Mouse (Mus musculus): ENCODE results near the gene Gm14391. TPM values are rescaled to one million over a fixed set of nuclear protein-coding genes. Genes with fewer than 3 reads are reported as not detected.
"Not testable (repeated sequence)": the region's sequence is repeated elsewhere in the genome, so short reads cannot be mapped to it uniquely, and the experiment has no call there.

The Gm14391 gene
- 10 to 100 TPM; 55.6 to 71.5 TPM for total RNA-seq (2021)
- polyA plus RNA-seq (2012; rRNA removed): 1.0 and 1.4 TPM in 2 replicates
- long read RNA-seq, transcript Gm14391-202 (4 exons, 965 nt): major isoform, 13 of 19 reads
- long read RNA-seq, partial matches to known transcripts: 1 of 19 reads
- long read RNA-seq, other reads (novel, unspliced or antisense): 1 of 19 reads

DNA sequence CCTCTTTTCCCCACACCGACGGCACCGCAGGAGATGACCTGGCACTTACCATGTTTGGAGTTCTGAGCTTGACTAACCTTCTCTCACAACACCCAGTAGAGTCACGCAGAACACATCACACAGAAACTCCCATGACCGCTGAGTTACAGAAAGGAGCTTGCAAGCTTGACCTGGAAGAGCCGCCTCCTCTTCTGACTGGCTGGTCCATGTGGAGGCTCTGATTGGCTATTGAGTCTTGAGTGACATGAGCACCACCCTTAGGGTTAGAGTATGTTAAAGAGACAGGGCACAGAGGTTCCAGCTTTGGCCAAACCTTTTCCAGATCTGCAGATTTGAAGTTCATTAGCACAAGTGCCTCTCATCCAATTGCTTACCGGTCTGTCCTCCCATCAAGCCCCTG is at the start of gene Gm14391:
TSS of gene Gm14391 (minus strand) at position 186 of the 400 bp plus-strand sequence.
- not testable (repeated sequence) for DNase-seq

DNA sequence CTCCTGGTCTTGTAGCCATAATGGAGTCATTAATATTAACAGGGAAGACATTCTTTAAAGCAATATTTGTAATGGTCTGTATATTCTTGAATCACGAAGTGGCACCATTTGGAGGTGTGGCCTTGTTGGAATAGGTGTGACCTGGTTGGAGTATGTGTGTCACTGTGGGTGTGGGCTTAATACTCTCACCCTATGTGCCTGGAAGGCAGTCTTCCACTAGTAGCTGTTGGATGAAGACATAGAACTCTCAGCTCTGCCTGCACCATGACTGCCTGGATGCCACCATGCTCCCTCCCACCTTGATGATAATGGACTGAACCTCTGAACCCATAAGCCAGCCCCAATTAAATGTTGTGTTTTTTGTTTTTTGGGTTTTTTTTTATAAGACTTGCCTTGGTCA is 27.7 kb downstream of the Gm14391 start:
- DNase-seq: not testable (repeated sequence)

DNA sequence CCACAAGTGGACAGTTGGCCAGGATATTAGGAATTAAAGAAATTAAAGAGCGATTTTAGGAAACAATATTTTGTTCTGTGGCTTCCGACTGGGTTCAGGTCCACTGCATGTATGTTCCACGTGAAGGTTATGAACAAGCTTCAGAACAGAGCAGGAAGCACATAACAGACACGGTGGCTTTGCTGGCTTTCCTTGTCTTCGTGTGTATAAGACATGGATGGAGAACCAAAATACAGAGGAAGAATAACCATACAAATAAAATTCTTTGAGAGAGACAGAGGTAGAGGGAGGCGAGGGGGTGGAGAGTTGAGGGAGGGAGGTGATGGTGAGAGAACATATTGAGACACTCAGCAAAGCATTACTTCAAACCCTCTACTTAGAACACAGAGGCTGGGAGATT is 30.4 kb downstream of the Gm14391 start:
- no peak for DNase-seq

DNA sequence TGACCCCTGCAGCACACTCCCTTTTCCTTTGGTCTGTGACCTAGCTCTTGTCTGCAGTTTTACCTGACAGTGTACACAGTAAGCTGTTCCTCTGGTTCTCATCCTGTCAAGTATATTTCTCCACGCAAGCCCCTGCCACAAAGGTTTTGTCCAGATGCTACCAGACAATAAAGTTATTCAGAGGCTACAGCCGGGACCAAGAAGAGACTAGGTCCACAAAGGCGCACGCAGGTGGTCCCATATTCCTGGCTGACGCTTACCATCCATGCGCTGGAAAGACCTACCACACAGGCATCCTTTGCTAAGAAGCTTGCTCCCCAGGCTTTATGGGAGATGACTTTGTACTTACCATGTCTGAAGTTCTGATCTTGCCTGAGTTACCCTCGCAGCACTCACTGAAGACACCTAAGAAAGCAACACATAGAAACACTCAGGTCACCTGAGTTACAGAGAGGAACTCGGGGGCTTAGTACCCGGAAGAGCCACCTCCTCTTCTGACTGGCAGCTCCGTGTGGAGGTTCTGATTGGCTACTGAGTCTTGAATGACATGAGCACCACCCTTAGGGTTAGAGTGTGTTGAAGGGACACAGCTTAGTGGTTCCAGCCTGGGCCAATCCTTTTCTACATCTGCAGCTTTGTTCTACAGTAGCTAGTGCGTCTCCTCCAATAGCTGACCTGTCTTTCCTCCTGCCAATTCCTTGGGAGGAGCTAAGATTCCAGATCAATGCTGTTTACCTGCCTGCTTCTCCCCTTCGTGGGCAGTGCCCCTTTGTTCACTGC is 31.1 kb downstream of the Gm14391 start, which contains the start of gene Gm14443:
TSS of gene Gm14443 (minus strand) at position 471 of the 780 bp plus-strand sequence.
- not testable (repeated sequence) for DNase-seq

DNA sequence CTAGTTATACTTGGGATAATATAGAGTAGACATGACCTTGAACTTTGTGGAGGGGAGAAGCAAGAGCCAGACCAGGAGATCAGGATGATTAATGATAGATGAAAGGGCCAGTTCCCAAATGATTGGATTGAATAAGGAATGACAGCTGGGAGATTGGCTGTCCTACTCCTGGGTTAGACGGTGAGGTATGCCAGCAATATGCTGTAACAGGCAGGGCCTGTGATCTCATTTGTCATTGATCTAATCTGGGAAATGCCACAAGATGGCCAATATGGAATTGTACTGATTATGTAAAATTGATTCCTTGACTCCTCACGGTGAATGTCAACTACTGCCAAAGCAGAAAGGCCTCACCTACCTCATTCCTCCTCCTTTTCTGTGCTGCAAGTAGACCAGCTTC is 32.7 kb downstream of the Gm14391 start:
- not testable (repeated sequence) for DNase-seq

DNA sequence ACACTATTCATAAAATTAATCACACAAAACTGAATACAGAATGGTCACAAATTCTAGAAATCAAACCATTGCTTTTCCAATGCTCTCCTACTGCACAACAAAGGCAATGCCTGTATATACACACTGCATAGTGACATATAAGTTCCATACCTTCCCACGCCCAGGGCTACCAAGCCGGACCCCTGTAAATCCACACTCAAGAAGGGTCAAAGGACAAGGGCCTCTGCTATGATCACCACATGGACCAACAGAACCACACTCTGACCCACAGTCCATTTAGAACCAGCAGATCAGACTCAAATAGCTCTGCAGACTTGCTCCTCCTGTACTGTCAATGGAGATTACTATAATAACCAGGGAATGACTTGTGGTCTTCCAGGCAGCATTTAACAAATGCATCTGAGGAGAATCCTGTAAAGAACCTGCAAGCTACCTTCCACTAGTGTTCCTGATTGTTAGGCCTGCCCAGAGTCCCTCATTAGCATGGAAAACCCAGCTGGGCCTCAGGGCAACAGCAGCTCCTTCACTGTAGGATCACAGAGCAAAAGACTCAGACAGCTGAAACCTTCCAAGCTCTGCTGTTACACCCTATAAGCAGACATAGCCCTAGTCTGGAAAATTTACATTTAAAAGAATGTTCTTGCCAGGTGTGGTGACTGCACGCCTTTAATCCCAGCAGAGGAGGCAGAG is 33.7 kb downstream of the Gm14391 start:
- not testable (repeated sequence) for DNase-seq

DNA sequence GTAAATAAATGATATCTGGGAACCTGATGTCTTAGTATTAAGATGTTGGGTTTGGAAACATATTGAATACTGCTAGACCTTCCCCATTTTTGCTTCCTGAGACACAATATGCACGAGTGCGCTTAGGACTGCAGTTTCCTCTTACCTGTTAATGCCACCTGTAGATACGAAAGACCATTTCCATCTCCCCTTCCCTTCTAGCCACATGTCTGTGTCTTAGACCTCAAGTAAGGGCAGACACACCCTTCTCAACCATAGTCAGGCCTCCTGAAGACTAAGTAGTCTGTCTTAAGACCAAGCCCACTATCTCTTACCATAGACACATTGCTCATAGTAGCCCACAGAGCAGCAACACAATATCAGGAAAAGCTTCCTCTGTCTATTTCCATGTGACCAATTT is 34.6 kb downstream of the Gm14391 start:
- DNase-seq: no peak

DNA sequence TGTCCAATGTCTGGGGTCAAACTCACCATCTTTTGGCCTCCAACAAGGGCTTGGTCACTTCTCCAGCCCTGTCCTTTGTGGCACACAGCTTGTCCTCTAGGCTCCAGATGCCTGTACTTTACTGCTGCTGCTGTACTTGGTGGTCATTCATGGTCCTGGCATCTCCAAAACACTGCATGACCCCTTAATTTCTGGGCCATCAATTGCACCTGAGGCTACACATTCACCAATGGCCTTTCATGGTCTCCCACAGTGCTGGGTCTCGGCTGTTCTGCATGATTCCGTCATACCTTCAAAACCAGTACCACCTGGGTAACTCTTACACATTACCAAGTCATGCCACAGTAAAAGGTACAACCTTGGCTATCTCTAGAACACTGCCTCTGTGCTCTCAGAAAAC is 39.8 kb downstream of the Gm14391 start:
- not testable (repeated sequence) for DNase-seq

DNA sequence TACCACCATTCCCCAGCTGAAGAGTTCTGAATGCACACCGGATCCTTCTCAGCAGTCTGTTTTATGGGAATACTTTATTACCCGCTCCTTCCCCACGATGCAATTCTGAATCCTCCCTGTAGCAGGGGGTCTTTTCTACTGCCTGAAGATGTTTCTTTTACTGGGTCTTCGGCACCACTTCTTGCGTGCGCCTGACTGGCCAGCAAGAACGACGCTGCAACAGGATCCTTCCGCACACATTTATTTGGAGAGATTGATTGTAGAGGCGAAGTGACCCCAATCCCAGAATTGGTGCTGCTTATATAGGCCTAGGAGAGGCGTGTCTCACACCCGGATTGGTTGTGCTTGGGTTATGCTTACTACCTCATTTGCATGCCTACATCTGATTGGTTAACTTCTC is 41.6 kb downstream of the Gm14391 start:
- not testable (repeated sequence) for DNase-seq

DNA sequence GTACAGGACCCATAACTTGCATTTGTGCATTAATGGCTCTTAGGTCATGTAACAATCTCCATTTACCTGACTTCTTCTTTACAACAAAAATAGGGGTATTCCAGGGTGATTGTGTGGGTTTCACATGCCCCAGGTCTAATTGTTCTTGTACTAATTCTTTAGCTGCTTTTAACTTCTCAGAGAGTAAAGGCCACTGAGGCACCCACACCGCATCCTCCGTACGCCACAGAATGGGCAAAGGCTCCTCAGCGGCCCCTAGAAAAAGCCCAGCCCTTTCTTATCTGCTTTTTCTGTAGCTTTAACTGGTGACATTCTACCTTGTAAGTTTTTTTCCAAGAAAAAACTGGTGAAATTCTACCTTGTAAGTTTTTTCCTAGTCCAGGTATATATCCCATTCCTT is 45.3 kb downstream of the Gm14391 start:
- DNase-seq: not testable (repeated sequence)

DNA sequence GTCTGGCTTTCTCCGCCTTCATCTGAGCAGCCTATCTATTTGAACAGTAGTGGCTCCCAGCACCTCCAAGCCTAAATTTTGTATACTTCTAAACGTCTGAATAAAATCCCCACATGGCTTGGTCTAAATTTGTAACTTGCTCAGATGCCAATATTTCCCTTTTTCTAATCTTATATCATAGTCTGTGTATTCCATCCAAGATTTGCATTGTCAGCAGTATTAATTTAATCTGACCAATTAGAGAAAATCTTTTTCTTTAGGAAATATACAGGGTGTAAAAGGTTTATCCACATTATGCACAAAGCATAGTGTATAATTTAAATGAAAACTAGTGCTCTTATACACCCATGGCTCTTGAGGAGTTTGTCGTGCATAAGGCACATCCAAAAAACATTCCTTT is 48.1 kb downstream of the Gm14391 start:
- DNase-seq: no peak

DNA sequence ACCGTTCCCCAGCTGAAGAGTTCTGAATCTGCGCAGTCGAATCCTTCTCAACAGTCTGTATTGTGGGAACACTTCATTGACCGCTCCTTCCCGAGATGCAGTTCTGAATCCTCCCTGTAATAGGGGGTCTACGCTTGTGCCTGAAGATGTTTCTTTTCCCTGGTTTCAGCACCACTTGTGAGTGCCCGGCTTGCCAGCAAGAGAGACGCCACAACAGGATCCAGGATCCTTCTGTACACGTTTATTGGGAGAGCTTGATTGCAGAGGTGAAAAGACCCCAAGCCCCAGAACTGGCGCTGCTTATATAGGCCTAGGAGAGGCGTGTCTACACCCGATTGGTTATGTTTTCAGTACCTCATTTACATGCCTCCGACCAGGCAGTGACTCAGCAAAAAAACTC is 50.0 kb downstream of the Gm14391 start:
- DNase-seq: no peak

DNA sequence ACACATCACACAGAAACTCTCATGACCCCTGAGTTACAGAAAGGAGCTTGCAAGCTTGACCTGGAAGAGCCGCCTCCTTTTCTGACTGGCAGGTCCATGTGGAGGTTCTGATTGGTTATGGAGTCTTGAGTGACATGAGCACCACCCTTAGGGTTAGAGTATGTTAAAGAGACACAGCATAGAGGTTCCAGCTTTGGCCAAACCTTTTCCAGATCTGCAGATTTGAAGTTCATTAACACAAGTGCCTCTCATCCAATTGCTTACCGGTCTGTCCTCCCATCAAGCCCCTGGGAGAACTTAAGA is 64.8 kb downstream of the Gm14391 start, which contains the start of gene Gm14399:
TSS of gene Gm14399 (minus strand) at position 20 of the 303 bp plus-strand sequence.
- not testable (repeated sequence) for DNase-seq

DNA sequence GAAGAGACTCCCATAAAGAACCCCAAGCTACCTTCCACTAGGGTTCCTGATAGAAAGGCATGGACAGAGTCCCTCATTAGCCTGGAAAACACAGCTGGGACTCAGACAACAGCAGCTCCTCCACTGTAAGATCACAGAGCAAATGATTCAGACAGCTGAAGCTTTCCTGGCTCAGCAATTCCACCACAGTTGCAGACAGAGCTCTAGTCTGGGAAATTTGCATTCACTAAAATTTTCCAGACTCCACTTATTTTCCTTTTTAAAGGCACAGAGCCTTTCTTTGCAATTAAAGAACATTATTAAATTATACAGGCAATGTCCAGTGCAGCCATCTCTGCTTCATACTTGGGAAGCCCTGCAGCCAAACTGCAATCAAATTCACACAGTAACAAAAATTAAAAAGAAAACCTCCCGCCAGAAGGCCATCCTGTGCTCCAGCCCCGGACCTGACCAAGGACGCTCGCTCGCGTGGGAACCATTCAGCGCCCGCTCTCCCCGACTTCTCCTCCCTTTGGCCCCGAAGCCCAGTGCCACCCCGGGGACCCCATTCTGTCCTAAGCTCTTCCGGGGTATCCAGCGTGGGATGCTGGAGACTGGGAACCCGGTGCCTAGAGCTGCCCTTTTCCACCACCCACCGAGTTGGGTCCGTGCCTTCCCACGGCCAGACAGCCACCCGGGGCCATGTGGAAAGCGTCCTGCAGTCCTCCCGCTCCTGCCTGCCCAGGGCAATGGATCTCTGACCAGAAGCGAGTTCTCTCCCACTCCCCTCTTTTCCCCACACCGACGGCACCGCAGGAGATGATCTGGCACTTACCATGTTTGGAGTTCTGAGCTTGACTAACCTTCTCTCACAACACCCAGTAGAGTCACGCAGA is 65.4 kb downstream of the Gm14391 start:
- peak; percentile 71 for DNase-seq

Other genes starting within 250 kb of the Gm14391 start
- gene Gm14444, start 196.7 kb downstream of the Gm14391 start, total RNA-seq (2021): under 1 TPM in 1 of 2 experiments, not detected in 1; 0.66 TPM
- not detected in 2 replicates for gene Gm14444, start 196.7 kb downstream of the Gm14391 start, polyA plus RNA-seq (2012; rRNA removed)
- 1 to 10 TPM in 1 of 2 experiments, under 1 TPM in 1; 0.78 to 1.4 TPM for gene Gm14393, start 139.1 kb downstream of the Gm14391 start, total RNA-seq (2021)
- gene Gm14393, start 139.1 kb downstream of the Gm14391 start, polyA plus RNA-seq (2012; rRNA removed): not detected in 2 replicates
- gene Gm14399, start 64.9 kb downstream of the Gm14391 start, total RNA-seq (2021): 10 to 100 TPM; 15.1 to 20.4 TPM
- not detected in 2 replicates for gene Gm14399, start 64.9 kb downstream of the Gm14391 start, polyA plus RNA-seq (2012; rRNA removed)
- 1 to 10 TPM; 1.8 to 2.2 TPM for gene Gm14443, start 31.0 kb downstream of the Gm14391 start, total RNA-seq (2021)
- 0.21 TPM in 1 of 2 replicates, not detected in the other for gene Gm14443, start 31.0 kb downstream of the Gm14391 start, polyA plus RNA-seq (2012; rRNA removed)
- 10 to 100 TPM in 1 of 2 experiments, 1 to 10 TPM in 1; 7.0 to 10.6 TPM for gene Gm14440, start 68.2 kb upstream of the Gm14391 start, total RNA-seq (2021)
- gene Gm14440, start 68.2 kb upstream of the Gm14391 start, polyA plus RNA-seq (2012; rRNA removed): not detected in 2 replicates
- 10 to 100 TPM; 36.0 to 52.4 TPM for gene Gm4631, start 131.3 kb upstream of the Gm14391 start, total RNA-seq (2021)
- gene Gm4631, start 131.3 kb upstream of the Gm14391 start, polyA plus RNA-seq (2012; rRNA removed): 0.27 and 0.29 TPM in 2 replicates
- gene Zfp968, start 165.5 kb upstream of the Gm14391 start, total RNA-seq (2021): 1 to 10 TPM; 3.5 to 9.4 TPM
- gene Zfp968, start 165.5 kb upstream of the Gm14391 start, polyA plus RNA-seq (2012; rRNA removed): 0.09 and 0.12 TPM in 2 replicates
- 1 to 10 TPM; 5.5 to 6.7 TPM for gene Gm4724, start 228.9 kb upstream of the Gm14391 start, total RNA-seq (2021)
- 1.3 and 1.8 TPM in 2 replicates for gene Gm4724, start 228.9 kb upstream of the Gm14391 start, polyA plus RNA-seq (2012; rRNA removed)